Mouse (Mus musculus): ENCODE measurements around the gene Galk2.

The Galk2 gene

DNA sequence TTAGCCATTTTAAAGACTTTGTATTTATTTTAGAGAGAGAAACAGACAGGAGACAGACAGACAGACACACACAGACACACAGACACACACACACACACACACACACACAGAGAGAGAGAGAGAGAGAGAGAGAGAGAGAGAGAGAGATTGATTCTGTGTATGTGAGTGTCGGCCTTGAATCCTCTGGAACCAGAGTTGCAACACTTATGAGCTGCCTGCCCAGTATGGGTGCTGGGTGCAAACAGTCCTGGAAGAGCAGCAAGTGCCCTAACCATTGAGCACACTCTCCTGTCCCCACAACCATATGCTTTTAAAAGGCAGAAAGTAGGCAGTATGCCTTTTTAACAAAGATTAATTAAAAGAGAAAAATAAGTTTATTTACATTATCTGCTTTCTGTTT is 109.9 kb downstream of the Galk2 start:
- DNase-seq, result no peak

DNA sequence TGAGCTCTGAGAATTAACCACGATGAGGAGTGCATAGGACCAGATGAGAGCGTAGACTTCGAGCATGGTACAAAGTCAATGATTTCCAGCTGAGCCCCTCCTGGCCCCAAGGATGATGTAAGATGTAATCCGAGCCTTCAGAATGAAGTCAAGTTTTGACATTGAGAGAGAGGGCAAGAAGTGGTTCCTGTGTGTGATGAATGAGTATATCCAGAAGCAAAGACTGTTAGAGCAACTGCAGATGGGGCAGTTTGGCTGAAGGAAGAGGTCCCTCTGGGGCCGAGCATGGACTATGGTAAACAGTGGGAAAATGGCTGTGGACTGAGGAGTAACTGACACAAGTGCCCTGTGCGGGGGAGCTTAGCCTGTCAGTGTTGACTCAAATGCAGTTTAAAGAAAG is 114.3 kb downstream of the Galk2 start:
- DNase-seq, result peak in 1 of 2 experiments; percentile 11

DNA sequence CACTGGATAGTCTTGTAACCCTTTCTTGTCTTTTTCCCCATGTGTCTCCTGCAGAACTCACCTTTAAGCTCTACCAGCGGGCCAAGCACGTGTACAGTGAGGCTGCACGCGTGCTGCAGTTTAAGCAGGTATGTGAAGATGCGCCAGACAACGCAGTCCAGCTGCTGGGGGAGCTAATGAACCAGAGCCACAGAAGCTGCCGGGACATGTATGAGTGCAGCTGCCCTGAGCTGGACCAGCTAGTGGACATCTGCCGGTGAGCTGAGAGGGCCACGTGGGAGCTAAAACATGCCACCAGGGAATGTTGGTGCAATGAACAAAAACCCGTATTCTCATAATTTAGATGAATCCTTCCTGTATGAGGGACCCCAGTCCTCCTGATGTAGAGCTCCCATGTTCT is 116.3 kb downstream of the Galk2 start:
- DNase-seq, result no peak

- no peak for DNase-seq
Measured at GRCm38 (mm10) chr2:125975808-125976345, 117.0 kb downstream of the Galk2 start.

DNA sequence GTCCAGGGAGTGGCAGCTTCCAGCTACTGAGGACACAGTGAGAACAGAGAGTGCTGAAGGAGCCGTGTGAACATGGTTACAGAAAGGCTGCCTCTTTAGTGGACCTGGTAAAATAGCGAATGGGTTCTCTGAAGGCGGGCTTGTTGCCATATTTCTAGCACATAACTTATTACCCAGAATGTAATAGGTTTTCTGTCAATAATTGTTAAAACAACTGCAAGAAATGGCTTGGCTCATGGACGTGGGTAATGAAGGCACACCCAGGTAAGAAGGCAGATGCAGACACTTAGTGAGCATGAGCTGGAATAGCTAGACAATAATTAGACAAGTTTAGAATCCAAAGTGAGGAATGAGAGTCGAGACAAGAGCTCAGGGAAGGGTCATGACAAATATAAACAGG is 143.4 kb downstream of the Galk2 start:
- DNase-seq, result peak in 1 of 2 experiments; percentile 2

GRCm38 (mm10) chr2:126006088-126006487 is 147.2 kb downstream of the Galk2 start:
- peak; percentile 45 to 81 for DNase-seq

DNA sequence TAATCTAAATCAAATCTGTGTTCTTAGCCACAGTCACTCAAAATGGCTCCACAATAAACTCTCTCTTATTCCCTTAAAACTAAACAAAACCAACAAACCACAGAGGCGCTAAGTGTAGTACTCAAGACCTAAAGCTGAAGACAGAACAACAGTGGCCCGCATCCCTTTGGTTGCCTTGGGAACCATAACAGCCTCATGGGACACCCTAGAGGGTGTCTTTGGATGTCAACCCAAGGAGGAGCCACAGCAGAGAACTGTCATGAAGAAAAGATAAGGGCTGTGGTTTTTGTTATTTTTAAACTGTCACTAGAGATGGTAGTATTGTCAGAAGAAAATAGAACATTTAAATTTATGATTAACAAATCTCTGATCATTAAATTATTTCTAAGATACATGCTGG is 147.8 kb downstream of the Galk2 start:
- no peak for DNase-seq

GRCm38 (mm10) chr2:126014989-126015710 is 156.2 kb downstream of the Galk2 start:
- no peak for DNase-seq

DNA sequence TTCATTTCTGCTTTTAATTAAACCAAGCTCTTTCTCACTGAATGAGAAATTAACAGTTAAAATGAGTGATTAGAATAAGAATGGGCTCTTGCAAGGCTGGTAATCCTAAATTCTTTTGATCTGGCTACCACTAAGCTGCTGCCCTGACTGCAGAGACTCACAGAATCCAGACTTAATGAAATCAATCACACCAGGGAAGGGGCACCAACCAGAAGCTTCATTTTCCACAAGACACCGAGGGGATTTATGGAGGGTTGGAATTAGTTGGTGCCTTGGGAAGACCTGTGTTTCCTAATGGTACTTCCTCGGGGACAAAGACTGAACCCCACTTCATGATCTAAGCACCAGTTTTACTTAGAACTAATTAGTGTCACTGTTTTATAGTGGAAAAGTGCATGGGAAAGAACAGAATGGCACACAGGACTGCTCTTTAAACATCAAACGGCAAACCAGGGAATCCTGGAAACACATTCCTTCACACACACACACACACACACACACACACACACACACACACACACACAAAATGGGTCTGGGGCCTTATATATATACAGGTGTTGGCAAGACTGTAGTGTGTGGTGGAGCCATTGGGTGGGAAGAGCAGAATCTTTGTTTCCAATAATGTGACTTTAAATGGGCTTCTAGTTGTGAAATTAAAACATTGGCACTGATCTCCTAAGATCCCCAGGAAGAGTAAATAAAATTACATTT is 157.0 kb downstream of the Galk2 start:
- no peak for DNase-seq

DNA sequence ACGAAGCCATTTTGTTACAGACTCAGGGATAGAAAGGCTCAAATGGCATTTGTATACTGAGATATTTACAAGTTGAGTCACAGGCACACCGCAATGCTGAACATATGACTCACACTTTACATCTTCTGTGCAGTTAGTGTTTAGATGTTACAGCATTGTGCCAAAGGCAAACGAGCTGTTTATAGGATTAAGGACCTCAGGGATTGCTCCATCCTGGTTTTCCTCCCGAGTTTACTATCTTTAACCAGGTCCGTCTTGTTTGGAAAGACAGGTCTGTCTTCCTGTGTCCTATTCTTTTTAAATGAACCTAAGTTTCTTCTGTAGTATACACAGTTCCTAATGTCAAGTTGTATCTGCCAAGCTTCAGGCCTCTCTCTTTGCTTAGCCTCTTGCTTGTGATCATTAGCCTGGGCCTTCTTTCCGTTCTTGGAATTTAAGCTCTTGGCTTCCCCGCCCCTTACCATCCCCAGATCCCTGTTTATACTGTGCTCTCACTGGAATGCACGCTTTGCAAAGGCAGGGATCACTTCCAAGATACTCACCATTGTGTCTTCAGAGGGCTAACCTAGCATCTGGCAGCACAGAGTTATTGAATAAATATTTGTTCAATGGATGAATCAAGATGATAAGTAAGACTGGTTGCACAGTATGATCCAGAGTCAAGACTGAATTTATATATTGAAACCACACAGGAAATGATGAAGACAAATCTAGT is 172.4 kb downstream of the Galk2 start:
- no peak for DNase-seq

- peak in 1 of 2 experiments; percentile 48 for DNase-seq
Measured at GRCm38 (mm10) chr2:126033114-126033972, 174.4 kb downstream of the Galk2 start.

All from kidney, postnatal 36 days (tissue).